Mouse (Mus musculus): ENCODE measurements around the gene Ccdc82.

GRCm38 (mm10) chr9:13273219-13273618 is 26.5 kb downstream of the Ccdc82 start:
- TF ChIP-seq CHD2 (IDR thresholded peaks at IDR 0.05; ENCODE audit: low read depth, low read length) (no peak), ZNF384 (IDR thresholded peaks at IDR 0.05; ENCODE audit: low read depth, low read length) (no peak), ZC3H11A (IDR thresholded peaks at IDR 0.05; ENCODE audit: borderline replicate concordance, low read depth, low read length) (no peak)

All from ES-E14 (cell line).